Mouse (Mus musculus): ENCODE measurements at regions not wholly inside any gene's neighbourhood (a gene's known extent, or its start where the extent isn't known, plus 50 kb on each side); places are given as distances from the start of the nearest gene placed in this dataset.

DNA sequence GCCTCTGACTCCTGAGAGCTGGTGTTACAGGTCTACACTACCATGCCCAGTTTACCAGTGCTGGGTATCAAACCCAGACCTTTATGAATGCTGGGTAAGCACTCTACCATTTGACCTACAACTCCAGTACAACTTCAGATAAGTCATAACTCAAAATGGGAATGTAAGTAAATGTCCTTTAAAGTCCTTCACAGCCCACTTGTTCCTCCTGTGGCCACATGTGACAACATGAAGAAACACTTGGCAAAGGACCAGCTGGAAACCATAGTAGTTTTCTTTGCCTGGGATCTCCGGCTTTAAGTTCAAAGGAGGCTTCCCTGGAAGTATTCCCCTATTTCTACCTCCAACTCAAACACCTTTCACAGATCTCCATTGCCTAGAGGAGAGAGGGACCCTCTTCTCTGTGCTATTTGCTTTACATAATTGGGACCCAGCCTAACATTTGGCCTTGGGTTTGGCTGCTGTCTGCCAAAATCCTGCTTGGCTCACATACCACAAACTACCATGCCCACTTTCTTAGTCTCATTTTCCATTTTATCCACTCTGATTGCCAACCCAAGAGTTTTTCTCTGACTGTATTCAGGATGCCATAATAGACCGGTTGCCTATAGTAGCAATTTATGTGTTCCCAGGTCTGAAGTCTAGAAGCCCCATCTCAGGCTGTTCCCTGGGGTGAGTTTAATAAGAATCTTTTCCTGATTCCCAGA, 276.9 kb upstream of the Tle3 start:
- TF ChIP-seq GATA1 (IDR thresholded peaks at IDR 0.05; ENCODE audit: borderline replicate concordance, low read length), result no peak
- no peak for TF ChIP-seq CTCF (IDR thresholded peaks at IDR 0.05; ENCODE audit: low read depth, low read length)
- no peak for TF ChIP-seq POLR2AphosphoS5 (IDR thresholded peaks at IDR 0.05; ENCODE audit: insufficient replicate concordance, low read depth, low read length)
